In genomic region chr17:79975150-79975757, GRCm38 (mm10) we compare ENCODE assay signal across 8 mouse cellular contexts.
A peak's percentile ranks its signal among the peaks of the same experiment; 100 is the strongest.
DNase-seq lines count a peak whose midpoint lies in the region; ATAC-seq and TF ChIP-seq lines count a peak whose summit lies in the region.
"Not testable (repeated sequence)": the region's sequence is repeated elsewhere in the genome, so short reads cannot be mapped to it uniquely, and the experiment has no call there.

No protein-coding gene starts in this region.

- not testable (repeated sequence) for H3K9me3 ChIP-seq in ES-Bruce4 (replicated peaks; ENCODE audit: control insufficient read depth, insufficient read depth, low read length, poor library complexity, severe bottlenecking); embryonic facial prominence, embryonic 10.5 days; forebrain, postnatal 0 days (ENCODE audit: low read length); hindbrain, embryonic 15.5 days; limb, embryonic 10.5 days (replicated peaks); liver, postnatal 0 days (ENCODE audit: low read length); stomach, postnatal 0 days (ENCODE audit: control insufficient read depth, low read length)

- not testable (repeated sequence) for H3K36me3 ChIP-seq in ES-Bruce4 (ENCODE audit: control insufficient read depth, insufficient read depth, low read length, poor library complexity, severe bottlenecking); embryonic facial prominence, embryonic 10.5 days (replicated peaks); forebrain, postnatal 0 days (ENCODE audit: insufficient read depth); hindbrain, embryonic 15.5 days; limb, embryonic 10.5 days; liver, postnatal 0 days (replicated peaks; ENCODE audit: insufficient read depth, low read length); stomach, postnatal 0 days (ENCODE audit: control insufficient read depth, insufficient read depth, low read length)

- not testable (repeated sequence) for H3K9ac ChIP-seq in ES-Bruce4 (ENCODE audit: low read depth, poor library complexity, severe bottlenecking); hindbrain, embryonic 15.5 days; liver, postnatal 0 days (replicated peaks); stomach, postnatal 0 days (ENCODE audit: low read length)
- H3K9ac ChIP-seq in forebrain, postnatal 0 days: 0 out of 2 replicates have a peak overlapping the region, but pooled peaks have one; percentile 11

- not testable (repeated sequence) for H3K27me3 ChIP-seq in ES-Bruce4 (ENCODE audit: control insufficient read depth, insufficient read depth, low read length, poor library complexity, severe bottlenecking); forebrain, postnatal 0 days (ENCODE audit: insufficient read depth, low read length); hindbrain, embryonic 15.5 days; limb, embryonic 10.5 days (ENCODE audit: low read depth, poor library complexity, severe bottlenecking); liver, postnatal 0 days (ENCODE audit: insufficient read depth, low read length); stomach, postnatal 0 days (ENCODE audit: control insufficient read depth, insufficient read depth, low read length)
- H3K27me3 ChIP-seq in embryonic facial prominence, embryonic 10.5 days (replicated peaks; ENCODE audit: low read depth, poor library complexity, severe bottlenecking): peaks cover 32% of the 10 kb centered on the region

- not testable (repeated sequence) for TF ChIP-seq CTCF in ES-Bruce4 (IDR thresholded peaks at IDR 0.05; ENCODE audit: low read depth, low read length); forebrain, postnatal 0 days (IDR thresholded peaks at IDR 0.05; ENCODE audit: low read depth); liver, postnatal 0 days (IDR thresholded peaks at IDR 0.05; ENCODE audit: low read depth); stomach, postnatal 0 days (IDR thresholded peaks at IDR 0.05; ENCODE audit: low read depth)

- peak overlapping the region; percentile 47 for H3K4me2 ChIP-seq in forebrain, postnatal 0 days (ENCODE audit: low read depth)
- H3K4me2 ChIP-seq in hindbrain, embryonic 15.5 days: peak overlapping the region; percentile 60
- H3K4me2 ChIP-seq in liver, postnatal 0 days (ENCODE audit: low read depth, low read length): peak overlapping the region; percentile 66
- H3K4me2 ChIP-seq in stomach, postnatal 0 days (replicated peaks; ENCODE audit: low read depth): peak overlapping the region; percentile 21; the same call in 1 of the 2 replicates

- ATAC-seq in forebrain, postnatal 0 days: peak; percentile 69
- peak; percentile 53; the same call in 1 of the 2 replicates for ATAC-seq in hindbrain, embryonic 15.5 days (ENCODE audit: low FRiP score, low read depth)
- ATAC-seq in liver, postnatal 0 days: peak; percentile 64
- not testable (repeated sequence) for ATAC-seq in stomach, postnatal 0 days (ENCODE audit: low FRiP score, low TSS enrichment)

- WGBS in embryonic facial prominence, embryonic 10.5 days: 21% methylated on average over 16 of the region's 16 CpGs
- WGBS in forebrain, postnatal 0 days: 22% methylated on average over 16 of the region's 16 CpGs
- 22% methylated on average over 16 of the region's 16 CpGs for WGBS in hindbrain, embryonic 15.5 days
- 20% methylated on average over 16 of the region's 16 CpGs for WGBS in limb, embryonic 10.5 days
- 18% methylated on average over 16 of the region's 16 CpGs for WGBS in liver, postnatal 0 days (ENCODE audit: insufficient replicate concordance)
- WGBS in stomach, postnatal 0 days: 17% methylated on average over 16 of the region's 16 CpGs

- peak overlapping the region; percentile 52 for H3K4me3 ChIP-seq in ES-Bruce4 (ENCODE audit: low read depth, low read length)
- peak overlapping the region; percentile 36; the same call in 1 of the 2 replicates for H3K4me3 ChIP-seq in embryonic facial prominence, embryonic 10.5 days
- peak overlapping the region; percentile 25; the same call in 1 of the 2 replicates for H3K4me3 ChIP-seq in forebrain, postnatal 0 days (ENCODE audit: low read depth, low read length)
- peak overlapping the region; percentile 31 for H3K4me3 ChIP-seq in hindbrain, embryonic 15.5 days
- H3K4me3 ChIP-seq in limb, embryonic 10.5 days; stomach, postnatal 0 days (ENCODE audit: low read depth, low read length): not testable (repeated sequence)
- peak overlapping the region; percentile 13 for H3K4me3 ChIP-seq in liver, postnatal 0 days (ENCODE audit: low read depth, low read length)

- not testable (repeated sequence) for TF ChIP-seq POLR2A in ES-Bruce4 (IDR thresholded peaks at IDR 0.05; ENCODE audit: insufficient read depth, low read length)

- not testable (repeated sequence) for DNase-seq in embryonic facial prominence, embryonic 10.5 days (ENCODE audit: low spot score); limb, embryonic 10.5 days (ENCODE audit: low spot score)
- peak; percentile 49 for DNase-seq in forebrain, postnatal 0 days
- DNase-seq in liver, postnatal 0 days: peak; percentile 42
- peak; percentile 62 for DNase-seq in naive thymus-derived CD4-positive, alpha-beta T cell, adult 2 months (ENCODE audit: low read depth)
- peak; percentile 43 for DNase-seq in stomach, postnatal 0 days (ENCODE audit: low spot score)

- H3K27ac ChIP-seq in ES-Bruce4 (ENCODE audit: insufficient read depth, low read length); embryonic facial prominence, embryonic 10.5 days (replicated peaks); forebrain, postnatal 0 days (ENCODE audit: low read depth, low read length): not testable (repeated sequence)
- peak overlapping the region; percentile 57; the same call in 1 of the 2 replicates for H3K27ac ChIP-seq in hindbrain, embryonic 15.5 days (replicated peaks)
- 0 out of 2 replicates have a peak overlapping the region, but pooled peaks have one; percentile 30 for H3K27ac ChIP-seq in limb, embryonic 10.5 days
- 0 out of 2 replicates have a peak overlapping the region, but pooled peaks have one; percentile 12 for H3K27ac ChIP-seq in liver, postnatal 0 days (ENCODE audit: low read depth)
- H3K27ac ChIP-seq in stomach, postnatal 0 days (replicated peaks): peak overlapping the region; percentile 45; the same call in 1 of the 2 replicates

- TF ChIP-seq EP300 in ES-Bruce4 (IDR thresholded peaks at IDR 0.05; ENCODE audit: insufficient read depth, low read depth, low read length); liver, postnatal 0 days (IDR thresholded peaks at IDR 0.05; ENCODE audit: low read depth); stomach, postnatal 0 days (optimal IDR thresholded peaks at IDR 0.05): not testable (repeated sequence)

- not testable (repeated sequence) for H3K4me1 ChIP-seq in ES-Bruce4 (ENCODE audit: control insufficient read depth, insufficient read depth, low read length); forebrain, postnatal 0 days (ENCODE audit: insufficient read depth); stomach, postnatal 0 days (replicated peaks; ENCODE audit: control insufficient read depth, insufficient read depth)
- peaks cover 56% of the 10 kb centered on the region for H3K4me1 ChIP-seq in embryonic facial prominence, embryonic 10.5 days
- H3K4me1 ChIP-seq in hindbrain, embryonic 15.5 days (replicated peaks): peaks cover 16% of the 10 kb centered on the region
- peaks cover 83% of the 10 kb centered on the region for H3K4me1 ChIP-seq in limb, embryonic 10.5 days
- peaks cover 20% of the 10 kb centered on the region for H3K4me1 ChIP-seq in liver, postnatal 0 days (ENCODE audit: insufficient read depth)
